Mouse (Mus musculus) right cerebral cortex, postnatal 25 days (tissue): ENCODE measurements around the gene Fam20c.
A peak's percentile ranks its signal among the peaks of the same experiment; 100 is the strongest.

ENCODE experiments used
- DNase-seq: peaks from one replicate; pipeline ENCODE4 v3.0.0; 2022

Fam20c gene

DNA sequence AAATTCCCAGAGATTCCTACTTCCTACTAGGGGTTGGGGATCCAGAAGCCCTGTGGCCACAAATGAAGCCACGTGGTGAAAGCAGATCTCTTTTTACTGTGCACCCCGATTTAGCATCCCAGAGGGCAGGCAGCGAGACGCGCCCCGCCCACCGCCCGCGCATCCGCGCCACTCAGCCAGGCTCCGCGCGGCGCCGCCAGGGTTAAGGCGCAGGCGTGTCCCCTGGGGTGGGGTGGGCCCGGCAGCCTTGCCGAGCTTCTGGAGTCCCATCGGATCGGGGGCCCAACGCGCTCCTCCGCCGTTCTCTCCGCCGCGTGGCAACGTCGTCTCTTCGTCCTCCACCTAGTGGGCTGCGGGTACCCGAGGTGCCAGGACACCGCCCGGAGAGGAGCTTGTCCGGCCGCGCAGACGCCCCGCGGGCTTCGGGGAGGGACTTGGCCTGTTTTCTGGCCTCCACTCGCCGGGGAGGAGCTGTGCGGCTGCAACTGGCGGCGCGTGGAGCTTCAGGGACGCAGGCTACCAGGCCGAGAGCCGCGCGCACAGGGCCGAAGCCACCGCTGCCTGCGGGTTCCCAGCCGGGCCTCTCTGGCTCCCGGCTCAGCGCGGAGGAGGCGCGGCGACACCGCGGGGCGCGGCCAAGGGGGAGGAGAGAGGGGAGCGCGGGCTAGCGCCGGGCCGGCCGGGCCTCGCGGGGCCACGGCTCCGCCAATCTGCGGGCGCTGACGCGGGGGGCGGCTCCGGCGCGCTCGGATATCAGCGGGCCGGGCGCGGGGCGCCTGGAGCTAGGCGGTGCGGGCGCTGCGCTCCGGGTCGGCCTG lies at the start of gene Fam20c:
TSS of gene Fam20c (plus strand) at position 212 of the 818 bp plus-strand sequence.
- peak; percentile 85 for DNase-seq

DNA sequence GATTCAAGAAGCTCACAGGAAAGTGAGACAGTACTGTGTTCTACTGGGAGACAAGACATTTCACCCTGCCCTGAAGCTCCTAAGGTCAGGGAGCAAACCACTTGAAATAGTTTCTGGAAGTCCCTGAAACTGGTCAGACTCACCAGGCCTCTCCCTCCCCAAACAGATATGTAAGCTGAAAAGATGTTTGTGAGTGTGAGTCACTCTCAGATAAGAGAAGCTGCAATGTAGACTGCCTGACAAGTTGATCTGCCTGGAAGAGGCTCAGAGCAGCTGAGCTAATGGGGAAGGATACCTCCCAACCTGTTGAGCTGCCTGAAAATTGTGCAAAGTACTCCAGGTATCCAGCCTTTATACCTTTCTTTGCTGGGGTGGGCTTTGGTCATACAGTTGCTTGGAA lies 46.9 kb upstream of the Fam20c start:
- no peak for DNase-seq

DNA sequence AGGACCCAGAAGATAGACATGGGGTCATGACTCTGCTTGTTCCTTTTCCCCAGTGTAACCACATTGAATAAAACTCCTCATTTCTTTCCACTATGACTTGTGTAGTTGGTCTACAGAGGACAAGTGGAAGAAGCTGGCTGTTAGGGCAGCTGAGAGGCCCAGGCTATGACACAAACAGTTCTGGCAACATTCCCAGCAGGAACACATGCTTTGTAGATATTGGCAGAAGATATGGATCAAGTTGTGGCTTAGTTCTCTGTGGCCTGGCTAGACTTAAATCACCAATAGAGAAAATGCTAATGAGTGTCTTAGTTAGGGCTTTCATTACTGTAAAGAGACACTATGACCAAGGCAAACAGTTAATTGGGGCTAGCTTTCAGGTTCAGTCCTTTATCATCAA lies 45.7 kb upstream of the Fam20c start:
- DNase-seq = no peak

DNA sequence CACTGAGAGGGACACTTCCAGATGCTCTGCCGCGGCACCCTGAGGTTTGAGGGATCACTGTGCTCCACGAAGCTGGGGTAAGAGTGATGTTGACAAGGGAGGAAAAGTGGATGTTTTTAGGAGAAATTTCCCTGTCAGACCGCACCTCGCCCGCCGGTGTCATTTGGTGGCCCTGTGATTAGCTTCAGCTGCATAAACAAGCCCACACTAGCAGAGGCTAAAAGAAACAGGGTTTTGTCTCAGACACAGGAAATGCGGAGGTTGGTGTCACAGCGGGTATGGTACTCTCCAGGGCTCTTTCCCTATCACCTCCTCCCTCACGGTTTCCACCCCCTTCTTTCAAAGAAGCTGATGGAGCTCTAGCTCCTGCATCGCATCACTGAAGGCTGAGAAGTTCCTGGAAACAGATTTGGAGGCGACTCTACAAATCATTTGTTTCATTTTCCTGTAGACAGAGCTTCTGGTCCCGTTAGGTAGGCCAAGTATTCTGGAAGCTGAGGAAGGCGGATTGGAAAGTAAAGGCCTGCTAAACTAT lies 38.7 kb upstream of the Fam20c start:
- DNase-seq = no peak

DNA sequence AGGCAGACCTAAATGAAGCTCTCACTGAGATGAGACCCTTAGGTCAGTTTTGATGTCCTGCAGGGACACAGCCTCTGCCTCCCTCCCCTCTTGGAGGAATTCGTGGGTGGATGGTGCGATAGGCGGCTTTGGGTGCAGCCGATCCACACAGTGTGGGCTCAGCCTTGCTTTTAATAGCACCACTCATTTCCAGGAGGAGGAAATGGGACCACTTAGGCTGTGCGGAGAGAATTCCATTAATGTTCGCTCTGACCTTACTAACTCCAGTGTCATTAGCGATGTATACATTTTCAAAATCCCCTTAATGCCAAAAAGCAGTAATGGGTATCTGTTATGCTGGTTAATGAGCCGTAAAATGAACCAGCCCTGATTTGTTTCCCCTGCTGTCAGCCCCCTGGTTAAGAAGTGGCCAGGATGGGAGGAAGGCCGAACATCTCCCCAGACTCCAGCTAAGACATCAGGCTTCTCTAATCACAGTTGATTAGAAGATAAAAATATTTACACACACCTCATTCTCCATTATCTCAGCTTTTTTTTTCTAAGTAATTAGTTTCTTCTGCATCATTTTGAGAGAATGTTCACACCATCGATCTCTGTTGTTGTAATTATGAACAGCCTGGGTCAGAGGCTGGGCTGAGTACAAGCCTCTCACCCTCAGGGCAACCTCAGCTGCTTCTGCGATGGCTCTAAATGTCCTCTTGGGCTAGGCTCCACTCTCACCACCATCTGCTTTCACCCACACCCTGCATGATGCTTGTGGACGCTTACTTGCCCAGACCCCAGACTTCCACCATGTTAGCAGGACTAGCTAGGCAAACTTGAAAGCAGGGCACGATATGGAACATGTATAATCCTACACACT lies 33.8 kb upstream of the Fam20c start:
- DNase-seq = no peak

DNA sequence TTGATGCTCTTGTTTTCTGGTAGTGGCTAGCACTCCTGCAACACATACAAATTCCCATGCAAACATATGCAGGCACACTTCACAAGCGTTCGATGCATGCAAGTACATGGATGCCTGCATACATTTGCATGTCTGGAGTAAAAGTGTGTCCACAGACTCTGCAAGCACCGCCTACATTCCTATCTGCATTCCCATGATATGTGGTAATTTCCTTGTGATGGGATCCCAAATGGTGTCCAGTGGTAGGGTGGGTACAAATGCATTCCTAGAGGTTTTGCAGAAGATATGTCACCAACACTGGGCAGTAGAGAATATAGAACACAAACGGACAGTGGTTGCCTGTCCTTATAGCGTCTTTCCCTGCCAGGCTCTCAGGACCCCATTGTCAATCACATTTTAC lies 29.9 kb upstream of the Fam20c start:
- DNase-seq = no peak

DNA sequence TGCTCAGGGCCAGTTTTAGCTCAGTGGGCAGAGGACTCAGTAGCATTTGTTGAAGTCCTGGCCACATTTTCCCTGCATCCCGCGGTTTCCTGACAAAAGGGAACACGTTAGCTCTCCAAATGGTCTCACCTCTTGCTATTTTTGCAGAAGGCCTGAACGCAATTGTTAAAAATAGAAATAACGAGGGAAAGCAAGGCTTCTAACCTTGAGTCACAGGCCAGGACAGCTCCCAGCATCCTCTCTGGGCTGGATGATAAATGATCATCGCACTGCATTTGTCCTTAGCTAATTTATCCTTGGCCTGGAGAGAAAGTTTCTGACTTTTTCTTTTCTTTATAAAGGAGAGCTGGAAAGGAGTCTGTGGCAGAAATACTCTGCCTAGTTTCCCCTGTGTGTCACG lies 29.2 kb upstream of the Fam20c start:
- DNase-seq = no peak

DNA sequence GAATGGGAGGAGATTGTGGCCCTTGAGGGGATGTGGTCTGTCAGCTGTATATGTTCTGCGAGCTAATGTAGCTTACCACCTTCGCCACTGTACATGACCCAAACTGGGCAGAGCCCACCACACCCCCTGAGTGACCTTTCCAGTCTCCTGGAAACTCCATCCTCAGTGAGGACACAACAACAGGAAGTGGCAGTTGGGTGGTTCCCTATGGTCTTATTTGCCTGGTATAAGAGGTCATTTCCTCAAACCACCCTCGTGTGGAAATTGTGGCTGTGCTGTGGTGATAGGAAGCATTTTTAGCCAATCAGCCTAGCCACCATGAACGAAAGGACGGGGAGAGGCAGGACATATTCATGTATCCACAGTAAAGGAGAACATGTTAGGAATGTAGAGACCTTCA lies 23.5 kb upstream of the Fam20c start:
- no peak for DNase-seq

DNA sequence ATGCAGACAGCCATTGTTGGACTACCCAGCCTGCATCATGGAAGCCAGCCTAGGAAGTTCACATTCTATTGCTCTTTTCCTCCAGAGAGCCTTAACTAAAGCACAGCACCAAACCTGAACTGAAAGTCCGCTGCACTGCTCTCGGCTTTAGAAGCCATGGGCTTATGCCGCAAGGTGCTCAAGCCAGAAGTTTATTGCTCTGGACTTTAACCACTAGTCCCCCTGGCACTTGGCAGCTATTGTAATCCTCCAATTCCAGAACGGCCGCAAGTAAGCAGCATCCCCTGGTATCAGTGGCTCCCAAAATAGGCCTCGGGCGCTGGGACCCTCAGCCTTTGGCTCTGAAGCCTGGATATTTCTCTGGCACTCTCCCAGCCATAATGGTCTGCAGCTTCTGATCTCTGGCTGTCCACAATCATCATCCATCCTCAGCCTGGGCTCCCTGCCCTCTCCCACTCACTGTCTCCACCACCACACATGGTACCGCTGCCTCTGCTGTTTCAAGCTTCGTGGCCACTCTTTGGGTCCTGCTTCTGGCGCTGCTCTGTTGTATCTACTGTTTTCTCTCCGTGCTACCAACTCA lies 20.9 kb upstream of the Fam20c start:
- DNase-seq = no peak

DNA sequence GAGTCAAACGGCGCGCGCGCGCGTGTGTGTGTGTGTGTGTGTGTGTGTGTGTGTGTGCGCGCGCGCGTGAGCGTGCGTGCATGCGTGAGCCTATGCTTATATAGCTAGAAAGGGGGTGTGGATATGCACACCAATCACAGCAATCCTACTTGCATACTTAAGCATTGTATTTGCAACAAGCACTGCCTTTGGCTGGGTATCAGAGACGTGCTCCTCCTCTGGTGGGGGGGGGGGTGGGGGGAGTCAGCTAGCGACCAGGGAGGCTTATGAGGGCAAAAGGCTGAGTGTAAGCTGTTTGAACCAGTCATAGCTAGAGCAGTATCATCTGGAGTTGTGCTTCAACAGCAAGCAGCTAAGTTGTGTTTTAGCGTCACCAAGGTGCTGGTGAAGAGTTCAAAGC lies 20.3 kb upstream of the Fam20c start:
- no peak for DNase-seq

DNA sequence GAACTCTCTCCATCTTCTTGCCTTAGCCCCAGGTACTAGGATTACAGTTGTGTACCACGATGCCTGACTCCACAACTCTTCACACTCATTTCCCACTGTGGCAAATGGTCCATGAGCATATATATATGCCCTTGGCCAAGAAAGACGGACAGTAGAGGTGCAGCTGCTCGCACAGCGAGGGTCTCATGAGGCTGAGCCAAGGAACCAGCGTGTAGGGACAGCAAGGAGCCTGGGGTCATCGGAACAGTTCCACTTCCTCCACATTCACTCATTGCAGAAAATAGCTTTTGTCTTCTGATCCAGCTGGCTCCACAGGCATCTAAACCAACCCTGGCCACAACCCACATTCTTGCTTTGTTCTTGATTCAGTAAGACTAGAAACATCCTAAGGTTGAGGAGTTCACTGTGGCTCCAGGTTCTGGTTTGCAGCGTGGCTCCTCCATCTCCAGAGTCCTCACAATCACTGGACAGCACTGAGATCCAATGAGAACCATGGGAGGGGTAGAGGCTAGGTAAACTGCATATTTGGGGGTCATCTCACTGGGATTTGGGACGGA lies 19.0 kb upstream of the Fam20c start:
- DNase-seq = no peak

DNA sequence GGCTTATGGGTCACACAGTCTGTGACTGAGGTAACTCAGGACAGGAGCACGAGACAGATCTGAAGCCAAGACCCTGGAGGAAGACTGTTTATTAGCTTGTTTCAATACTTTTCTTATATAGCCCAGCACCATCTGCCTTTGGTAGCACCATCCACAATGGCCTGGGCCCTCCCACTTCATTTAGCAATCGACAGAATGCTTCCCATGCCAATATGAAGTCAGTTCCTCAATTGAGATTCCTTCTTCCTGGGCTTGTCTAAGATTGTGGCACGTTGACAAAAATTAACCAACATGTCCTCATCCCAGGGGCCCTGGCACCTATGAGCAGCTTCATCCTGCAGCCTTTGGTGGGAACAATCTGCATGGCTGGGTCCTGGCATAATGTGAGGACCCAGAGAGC lies 14.2 kb upstream of the Fam20c start:
- DNase-seq = no peak

DNA sequence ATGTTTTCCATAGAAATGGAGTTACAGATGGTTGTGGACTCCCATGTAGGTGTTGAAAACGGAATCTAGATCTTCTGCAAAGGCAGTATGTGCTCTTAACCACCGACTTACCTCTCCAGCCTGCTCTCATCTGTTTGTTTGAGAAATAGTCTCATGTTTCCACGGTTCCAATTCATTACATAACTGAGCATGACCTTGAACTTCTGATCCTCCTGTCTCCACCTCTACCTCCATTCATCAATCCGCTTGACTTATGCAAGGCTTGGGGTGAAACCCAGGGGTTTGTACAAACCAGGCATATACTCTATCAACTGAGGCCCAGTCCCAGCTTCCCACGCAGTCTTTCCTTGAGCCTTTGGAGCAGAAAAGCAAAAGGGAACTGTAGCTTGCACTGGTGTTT lies 12.8 kb upstream of the Fam20c start:
- DNase-seq = no peak

DNA sequence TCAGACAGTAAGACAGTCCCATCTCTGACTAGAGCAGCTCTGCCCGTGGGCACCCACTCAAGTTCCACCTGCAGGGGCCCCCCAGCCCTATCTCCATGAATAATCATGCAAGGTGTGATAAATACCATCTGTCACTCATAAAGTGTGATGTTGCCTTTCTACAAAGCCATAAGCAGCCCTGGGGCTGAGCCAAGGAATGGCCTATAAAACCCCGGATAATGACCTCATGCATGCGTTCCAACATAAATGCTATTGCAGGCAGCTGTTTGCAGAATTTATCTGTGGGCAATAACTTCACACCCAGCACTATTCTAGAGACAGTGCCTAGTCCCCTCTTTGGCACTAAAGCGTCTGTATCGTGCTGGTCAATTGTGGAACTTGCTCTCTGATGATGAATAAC lies 12.0 kb upstream of the Fam20c start:
- DNase-seq = no peak

DNA sequence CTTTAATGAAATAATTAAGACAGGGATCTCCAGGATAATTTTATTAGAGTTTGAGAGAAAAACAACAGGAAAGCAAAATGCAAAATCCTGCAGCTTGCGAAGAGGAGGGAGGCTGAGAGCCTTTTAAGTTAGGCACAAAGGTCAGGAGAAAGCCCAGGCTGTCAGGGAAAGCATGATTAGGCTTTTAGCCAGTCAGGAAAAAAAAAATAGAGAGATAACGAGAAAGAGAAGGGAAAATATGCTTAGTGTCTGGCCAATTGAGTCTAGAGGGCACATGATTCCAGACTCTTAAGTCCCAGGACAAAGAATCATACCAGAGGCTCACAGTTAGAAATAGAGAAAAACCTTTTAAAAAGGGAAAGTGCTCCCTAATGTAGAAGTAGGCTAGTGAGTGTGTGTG lies 10.7 kb upstream of the Fam20c start:
- DNase-seq = no peak

DNA sequence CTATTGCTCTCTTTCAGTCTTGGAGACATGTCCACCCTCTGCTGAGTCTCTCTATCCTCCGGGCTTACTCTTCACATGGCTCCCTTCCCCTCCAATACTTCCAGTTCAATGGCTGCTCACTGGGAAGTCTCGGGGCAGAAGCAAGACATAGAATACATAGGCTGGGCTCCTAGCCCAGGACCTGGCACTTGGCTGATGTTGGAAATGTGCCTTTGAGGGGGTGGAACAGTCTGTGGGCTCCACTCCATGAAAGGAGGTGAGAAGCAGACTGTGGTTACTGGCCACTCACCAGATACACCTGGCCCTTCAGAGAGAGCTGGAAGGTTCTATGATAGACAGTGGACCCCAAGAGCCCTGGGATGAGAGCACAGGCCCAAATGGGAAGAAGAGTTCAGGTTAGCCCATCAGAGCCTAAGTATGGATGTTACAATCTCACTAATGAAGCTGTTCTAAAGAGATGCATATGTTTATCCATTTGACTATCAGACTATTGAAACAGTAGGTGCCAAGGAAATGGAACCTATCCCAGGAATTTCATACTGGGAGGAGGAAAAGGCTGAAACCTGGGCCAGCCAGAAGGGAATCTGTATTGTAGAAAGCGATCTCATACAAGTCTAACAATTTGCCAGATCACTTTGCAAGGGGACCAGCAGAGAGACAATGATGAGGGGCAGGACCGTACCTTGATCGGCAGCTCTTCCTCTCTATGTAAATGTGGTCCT lies 8.8 kb upstream of the Fam20c start:
- no peak for DNase-seq

DNA sequence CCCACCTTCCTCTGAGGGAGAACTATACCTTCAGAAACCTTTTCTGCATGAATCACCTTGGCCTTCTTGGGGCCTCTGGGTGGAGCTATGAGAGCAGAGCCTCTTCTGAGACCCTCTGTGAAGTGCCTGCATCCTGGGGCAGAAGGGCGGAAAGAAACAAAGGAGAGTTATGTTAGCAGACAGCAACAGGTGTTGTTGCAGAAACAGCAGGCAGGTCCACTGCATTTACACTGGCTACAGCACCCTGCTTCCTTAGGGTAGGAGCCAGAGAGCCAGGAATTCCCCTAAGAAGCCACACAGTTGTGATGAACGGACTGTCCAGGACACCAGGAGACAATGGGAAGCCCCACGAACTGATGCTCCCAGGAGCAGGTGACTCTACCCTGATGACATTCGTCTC lies 1.0 kb upstream of the Fam20c start:
- no peak for DNase-seq

DNA sequence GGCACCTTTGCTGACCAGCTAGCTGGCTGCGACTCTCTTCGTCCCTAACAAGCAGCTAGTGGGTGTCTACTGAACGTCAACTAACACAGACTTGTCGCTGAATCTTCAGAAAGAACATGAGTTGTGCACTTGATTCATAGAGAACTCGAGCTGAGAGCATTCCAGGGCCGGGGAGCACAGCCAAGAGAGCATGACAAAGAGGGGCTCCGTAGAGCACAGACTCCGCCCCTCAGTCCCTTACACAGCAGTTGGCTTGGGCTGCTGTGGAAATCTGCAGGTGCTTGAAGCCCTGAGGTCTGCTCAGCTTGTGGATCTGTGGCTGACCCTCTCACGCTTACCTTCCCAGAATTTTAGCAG lies 390 bp upstream of the Fam20c start:
- DNase-seq = no peak

DNA sequence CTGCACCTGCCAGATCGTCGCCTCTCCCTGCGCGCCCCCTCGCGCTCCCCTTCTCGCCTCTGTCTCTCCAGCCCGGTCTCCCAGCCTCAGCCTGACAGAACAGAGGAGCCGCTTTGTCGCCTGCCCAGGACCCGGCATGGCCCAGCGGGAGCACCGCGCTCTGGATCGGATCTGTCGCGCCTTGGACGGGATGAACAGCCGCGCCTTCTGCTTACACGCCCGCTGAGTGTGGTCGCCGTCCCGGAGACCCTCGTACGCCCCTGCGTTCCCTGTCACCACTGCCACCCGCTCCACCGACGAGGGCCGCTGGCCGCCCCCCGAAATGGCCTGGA lies 773 bp downstream of the Fam20c start:
- no peak for DNase-seq

DNA sequence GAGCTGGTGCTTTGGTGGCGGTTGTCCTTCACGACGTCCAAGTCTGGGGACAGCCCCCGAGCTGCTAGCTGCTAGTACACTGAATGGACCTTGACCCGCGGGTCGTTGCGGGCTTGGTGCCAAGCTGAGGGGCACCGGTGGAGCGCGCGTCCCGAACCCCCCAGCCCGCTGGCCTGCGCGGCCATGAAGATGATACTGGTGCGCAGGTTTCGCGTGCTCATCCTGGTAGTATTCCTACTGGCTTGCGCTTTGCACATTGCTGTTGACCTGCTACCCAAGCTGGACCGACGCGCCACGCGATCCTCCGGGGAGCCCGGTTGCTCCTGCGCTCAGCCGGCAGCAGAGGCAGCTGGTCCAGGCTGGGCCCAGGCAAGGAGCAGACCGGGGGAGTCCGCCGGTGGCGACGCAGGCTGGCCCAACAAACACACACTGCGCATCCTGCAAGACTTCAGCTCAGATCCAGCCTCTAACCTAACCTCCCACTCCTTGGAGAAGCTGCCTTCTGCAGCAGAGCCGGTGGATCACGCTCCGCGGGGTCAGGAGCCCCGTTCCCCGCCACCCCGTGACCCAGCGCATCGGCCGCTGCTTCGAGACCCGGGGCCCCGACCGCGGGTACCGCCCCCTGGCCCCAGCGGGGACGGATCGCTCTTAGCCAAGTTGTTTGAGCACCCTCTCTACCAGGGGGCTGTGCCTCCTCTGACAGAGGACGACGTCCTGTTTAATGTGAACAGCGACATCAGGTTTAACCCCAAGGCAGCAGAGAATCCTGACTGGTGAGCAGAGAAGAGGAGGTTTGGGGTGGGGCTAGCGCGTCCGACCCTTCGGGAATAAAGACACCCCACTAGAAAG lies 1.4 kb downstream of the Fam20c start:
- DNase-seq = peak; percentile 55

DNA sequence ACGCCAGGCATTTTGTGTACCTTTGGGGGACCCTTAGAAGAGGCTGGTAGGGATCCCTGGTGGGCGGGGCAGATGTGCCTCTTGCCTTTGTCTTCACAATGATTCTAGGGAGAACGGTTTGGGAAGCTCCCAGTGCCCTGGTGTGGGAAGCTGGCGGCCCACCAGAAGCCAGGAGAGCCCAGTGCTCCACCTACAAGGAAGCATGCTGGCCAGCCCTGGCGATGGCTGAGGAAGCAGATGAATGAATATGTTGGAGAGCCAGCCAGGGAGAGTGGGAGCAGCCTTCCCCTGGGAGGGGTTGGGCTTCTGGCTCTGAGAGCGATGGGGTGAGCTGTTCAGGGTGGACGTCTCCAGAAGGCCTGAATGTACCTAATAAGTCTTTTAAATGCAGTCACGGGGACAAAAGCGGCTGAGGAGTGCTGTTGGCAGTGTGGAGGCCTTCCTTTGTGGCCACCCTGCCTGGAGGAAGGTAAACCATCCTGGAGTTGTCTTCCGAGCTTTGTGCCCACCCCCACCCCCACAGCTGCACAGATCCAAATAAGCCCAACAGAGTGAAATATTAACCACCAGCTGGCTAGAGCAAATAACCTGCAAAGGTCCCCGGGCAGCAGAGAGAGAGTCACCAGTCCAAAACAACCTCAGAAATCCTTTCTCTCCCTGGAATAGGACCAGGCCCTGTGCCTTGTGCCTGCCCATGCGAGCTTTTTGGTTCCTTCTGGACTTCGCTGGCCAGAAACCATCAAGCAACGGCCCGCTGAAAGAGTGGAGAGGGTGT lies 2.2 kb downstream of the Fam20c start:
- peak; percentile 56 for DNase-seq
